Mouse (Mus musculus) heart, postnatal 4 days (tissue): ENCODE data around the gene Usp19. TPM values are rescaled to one million over a fixed set of nuclear protein-coding genes. Genes with fewer than 3 reads are reported as not detected.
A peak's percentile ranks its signal among the peaks of the same experiment; 100 is the strongest.

ENCODE experiments used
- DNase-seq: peaks from one replicate; pipeline ENCODE4 v3.0.0; 2021
- total RNA-seq, 2 experiments: library from RNA; stranded (reverse); gene quantifications; 2 replicates each; pipeline ENCODE4 v1.2.3; 2021

The Usp19 gene
- total RNA-seq, 2 experiments from 2014 or later: 108 to 109 TPM

DNA sequence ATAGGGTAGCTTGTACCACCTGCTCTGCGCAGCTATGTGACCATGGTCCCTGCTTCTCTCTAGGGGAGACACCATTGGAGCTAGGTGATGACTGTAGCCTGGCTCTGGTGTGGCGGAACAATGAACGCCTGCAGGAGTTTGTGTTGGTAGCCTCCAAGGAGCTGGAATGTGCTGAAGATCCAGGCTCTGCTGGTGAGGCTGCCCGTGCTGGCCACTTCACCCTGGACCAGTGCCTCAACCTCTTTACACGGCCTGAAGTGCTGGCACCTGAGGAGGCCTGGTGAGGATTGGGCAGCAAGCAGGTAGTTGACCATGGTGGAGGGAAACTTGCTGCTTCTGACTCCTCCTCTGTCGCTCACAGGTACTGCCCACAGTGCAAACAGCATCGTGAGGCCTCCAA lies 8.8 kb downstream of the Usp19 start:
- DNase-seq: no peak

DNA sequence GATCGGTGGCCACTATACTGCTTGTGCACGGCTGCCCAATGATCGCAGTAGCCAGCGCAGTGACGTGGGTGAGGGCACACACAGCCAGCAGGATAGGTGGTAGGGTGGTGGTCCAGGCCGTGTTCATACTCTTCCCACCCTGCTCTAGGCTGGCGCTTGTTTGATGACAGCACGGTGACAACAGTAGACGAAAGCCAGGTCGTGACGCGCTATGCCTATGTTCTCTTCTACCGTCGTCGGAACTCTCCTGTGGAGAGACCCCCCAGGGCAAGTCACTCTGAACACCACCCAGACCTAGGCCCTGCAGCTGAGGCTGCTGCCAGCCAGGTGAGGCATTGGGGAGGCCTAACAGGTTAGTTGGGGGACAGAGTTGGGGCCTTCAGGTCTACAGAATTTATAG lies 9.5 kb downstream of the Usp19 start:
- DNase-seq: no peak

DNA sequence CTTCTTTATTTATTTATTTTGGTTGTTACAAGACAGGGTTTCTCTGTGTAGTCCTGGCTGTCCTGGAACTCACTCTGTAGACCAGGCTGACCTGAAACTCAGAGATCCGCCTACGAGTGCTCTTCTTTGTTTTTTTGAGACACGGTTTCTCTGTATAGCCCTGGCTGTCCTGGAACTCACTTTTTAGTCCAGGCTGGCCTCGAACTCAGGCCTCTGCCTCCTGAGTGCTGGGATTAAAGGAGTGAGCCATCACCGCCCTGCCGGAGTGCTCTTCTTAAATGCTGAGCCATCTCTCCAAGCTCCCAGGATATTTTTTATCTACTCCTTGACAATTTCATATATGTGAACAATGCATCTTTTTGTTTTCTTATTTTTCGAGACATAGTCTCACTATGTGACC lies 16.5 kb downstream of the Usp19 start:
- no peak for DNase-seq

GRCm38 (mm10) chr9:108507619-108508434 lies 17.4 kb downstream of the Usp19 start, which contains the start of gene Qars:
TSS of gene Qars (plus strand) at chr9:108507706.
- DNase-seq: peak; percentile 94

DNA sequence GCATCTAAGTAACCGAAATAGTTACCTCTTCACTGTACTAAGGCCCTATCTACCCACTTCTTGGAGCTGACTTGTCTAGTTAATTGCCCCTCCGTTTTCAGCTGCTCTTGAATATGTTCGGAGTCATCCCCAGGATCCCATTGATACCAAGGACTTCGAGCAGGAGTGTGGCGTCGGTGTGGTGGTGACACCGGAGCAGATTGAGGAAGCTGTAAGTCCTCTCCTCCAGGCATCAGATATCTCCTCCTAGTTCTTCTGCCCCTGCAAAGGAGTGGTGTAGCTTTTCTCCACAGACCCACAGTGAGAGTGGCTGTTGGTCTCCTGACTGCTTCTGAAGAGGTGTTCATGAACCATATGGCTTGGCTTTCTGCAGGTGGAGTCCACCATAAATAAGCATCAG lies 18.4 kb downstream of the Usp19 start:
- no peak for DNase-seq

GRCm38 (mm10) chr9:108516380-108517251 lies 26.2 kb downstream of the Usp19 start, which contains the start of gene Qrich1:
TSS of gene Qrich1 (plus strand) at chr9:108516806.
- peak; percentile 95 for DNase-seq

DNA sequence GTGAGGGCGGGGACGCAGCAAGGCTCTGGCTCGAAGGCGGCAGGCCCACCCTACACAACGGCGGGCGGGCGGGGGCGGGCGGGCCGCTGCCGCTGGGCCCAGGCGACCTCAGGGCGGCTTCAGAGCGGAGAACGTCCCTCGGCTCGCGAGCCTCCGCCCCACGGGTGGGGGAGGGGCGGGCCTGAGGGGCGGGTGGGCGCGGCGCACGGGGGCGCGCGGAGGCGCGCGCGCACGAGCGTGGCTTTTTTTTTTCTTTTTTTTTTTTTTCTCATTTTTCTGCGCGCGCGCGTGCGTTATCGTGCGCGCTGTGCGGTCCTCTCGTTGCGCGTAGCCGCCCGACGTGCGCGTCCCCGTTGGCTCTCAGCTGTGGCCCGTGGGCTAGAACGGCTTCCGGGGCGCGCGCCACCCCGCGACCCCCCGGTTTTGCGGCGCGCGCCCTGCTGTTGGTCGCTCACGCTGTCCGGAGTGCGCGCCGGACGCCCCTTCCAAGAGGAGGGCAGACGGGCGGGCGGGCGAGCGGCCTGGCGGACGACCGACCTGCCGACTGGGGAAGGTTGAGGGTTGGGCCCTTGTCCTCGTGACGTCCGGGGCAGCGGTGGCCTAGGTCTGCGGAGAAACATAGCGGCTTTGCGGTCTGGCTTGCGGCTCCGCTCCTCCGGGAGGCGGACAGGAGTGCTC lies 27.0 kb downstream of the Usp19 start:
- peak; percentile 86 for DNase-seq

DNA sequence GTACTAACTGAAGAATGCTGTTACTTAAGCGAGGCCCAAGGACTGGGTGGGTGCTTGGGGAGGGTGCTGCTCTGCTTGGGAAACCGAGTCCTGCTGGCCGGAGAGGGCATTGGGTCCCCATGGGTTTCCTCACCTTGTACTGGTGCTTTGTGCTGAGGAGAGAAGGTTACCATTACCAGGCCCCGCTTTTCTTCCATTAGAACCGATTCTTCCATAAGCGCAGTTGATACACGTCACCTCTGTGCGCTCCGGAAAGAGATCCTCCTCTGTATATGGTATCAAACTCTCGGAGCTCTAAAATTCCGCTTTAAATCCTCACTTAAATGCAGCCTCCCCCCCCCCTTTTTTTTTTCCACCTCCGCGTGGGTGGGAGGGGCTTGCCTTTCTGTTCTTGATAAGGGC lies 27.5 kb downstream of the Usp19 start:
- DNase-seq: no peak

DNA sequence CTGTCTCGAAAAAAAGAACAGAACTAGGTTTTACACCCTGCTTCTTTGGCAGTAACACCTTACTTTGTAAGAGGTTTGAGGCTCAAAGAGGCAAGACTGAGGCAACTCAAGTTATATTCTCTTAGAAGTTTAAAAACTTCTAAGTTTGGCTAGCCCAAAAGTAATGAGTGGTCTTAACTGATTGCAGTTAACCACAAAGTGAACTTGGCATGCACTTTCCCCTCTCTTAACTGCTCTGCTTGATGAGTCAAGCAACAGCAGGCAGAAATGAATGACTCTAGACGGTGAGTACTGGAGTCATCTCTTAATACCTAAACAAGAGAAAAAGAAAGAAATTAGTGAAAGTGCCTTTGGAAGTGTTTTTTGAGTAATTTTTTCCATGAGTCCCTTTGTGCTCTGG lies 31.2 kb downstream of the Usp19 start:
- DNase-seq: no peak

- DNase-seq: no peak
Observed at GRCm38 (mm10) chr9:108523341-108523740, 32.9 kb downstream of the Usp19 start.

- DNase-seq: no peak
Observed at GRCm38 (mm10) chr9:108525400-108525799, 35.0 kb downstream of the Usp19 start.

DNA sequence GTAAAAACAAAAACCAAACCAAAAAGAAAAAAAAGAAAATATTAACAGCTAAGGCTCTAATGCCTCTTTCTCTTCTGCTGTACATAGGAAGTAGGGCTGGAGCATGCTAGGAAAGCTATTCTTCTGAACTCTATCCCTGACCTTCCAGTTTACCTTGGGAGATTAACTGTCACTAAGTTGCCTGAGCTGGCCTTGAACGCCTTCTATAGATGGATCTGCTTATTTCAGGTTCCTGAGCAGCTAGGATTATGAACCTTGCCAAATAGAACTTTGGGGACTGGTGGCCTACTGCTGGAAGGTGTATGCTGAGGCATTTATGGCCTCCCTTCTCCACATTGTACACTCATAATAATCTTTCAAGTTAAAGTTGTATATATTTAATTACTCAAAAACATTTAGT lies 40.6 kb downstream of the Usp19 start:
- no peak for DNase-seq

DNA sequence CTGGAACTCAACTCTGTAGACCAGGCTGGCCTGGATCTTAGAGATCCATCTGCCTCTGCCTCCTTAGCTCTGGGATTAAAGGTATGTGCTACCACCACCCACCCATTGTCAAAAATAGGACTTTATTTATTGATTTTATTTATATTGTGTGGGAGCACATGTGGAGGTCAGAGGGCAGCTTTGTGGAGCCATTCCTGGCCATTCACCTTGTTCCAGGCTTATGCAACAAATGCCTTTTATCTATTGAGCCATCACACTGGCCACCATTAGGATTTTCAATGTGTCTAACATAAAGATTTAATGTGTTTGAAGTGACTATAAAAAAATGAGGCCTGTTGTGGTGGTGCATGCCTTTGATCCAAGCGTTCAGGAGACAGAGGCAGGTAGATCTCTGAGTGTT lies 41.1 kb downstream of the Usp19 start:
- DNase-seq: no peak

DNA sequence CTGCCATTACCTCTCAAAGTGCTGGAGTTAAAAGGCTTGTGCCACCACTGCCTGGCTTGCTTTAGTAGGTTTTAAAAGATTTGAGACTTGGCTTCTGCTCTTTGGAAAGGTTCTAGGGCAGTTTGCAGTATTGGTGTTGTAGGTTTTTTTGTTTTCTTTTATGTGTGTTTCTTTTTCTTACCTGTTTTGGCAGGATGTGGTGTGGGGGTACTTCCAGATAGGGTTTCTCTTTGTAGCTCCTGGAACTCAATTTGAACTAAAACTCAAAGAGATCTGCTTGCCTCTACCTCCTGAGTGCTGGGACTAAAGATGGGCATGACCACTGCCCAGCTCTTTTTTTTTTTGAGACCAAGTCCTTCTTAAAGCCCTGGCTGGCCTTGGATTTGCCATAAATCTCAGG lies 50.4 kb downstream of the Usp19 start:
- no peak for DNase-seq

DNA sequence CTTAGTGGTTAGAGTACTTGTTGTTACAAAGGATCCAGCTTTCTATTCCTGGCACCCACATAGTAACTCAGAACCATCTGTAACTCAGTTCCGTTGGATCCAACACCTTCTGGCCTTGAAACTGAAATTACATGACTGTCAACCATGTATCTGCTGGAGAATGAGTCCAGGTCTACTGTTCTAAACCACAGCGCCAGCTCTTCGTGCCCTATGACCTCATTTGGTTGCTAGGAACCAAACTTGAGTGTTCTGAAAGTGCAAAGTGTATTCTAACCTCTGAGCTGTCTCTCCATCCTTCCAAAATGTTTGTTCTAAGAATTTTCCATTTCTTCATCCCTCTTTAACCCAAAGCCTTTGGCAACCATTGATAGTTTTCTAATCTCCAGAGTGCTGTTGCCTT lies 55.6 kb downstream of the Usp19 start:
- DNase-seq: no peak

DNA sequence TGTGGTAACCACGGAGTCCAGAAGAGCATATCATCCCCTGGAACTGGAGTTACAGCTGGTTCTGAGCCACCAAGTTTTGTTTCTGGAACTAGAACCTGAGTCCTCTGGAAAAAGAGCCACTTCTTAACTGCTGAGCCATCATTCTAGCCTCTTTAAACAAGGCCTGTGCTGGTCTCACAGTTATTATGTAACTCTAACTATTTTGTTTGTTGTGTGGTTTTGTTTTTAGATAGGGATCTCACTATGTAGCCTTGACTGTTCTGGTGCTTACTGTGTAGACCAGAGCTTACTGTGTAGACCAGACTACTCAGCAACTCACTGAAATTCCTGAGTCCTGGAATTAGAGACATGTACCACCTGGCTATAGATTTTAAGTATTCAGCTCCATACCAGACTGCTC lies 56.5 kb downstream of the Usp19 start:
- DNase-seq: no peak

Other genes starting within 250 kb of the Usp19 start
- 100 to 1,000 TPM; 307 to 326 TPM for gene Dag1, start 226.6 kb upstream of the Usp19 start, total RNA-seq
- 10 to 100 TPM; 19.3 to 21.2 TPM for gene Nicn1, start 200.2 kb upstream of the Usp19 start, total RNA-seq
- 1 to 10 TPM; 3.6 to 6.0 TPM for gene Amt, start 193.7 kb upstream of the Usp19 start, total RNA-seq
- gene Rhoa, start 184.5 kb upstream of the Usp19 start, total RNA-seq: 100 to 1,000 TPM; 341 to 348 TPM
- 10 to 100 TPM; 15.9 to 19.1 TPM for gene Tcta, start 184.4 kb upstream of the Usp19 start, total RNA-seq
- 100 to 1,000 TPM; 159 to 185 TPM for gene Gpx1, start 151.7 kb upstream of the Usp19 start, total RNA-seq
- 100 to 1,000 TPM; 105 to 108 TPM for gene Usp4, start 142.7 kb upstream of the Usp19 start, total RNA-seq
- gene 1700102P08Rik, start 97.8 kb upstream of the Usp19 start, total RNA-seq: 1 to 10 TPM in 1 of 2 experiments, under 1 TPM in 1; 0.64 to 1.1 TPM
- gene Ccdc36, start 62.1 kb upstream of the Usp19 start, total RNA-seq: under 1 TPM; 0.10 to 0.11 TPM
- not detected for gene BC048562, start 54.1 kb upstream of the Usp19 start, total RNA-seq
- gene Ccdc71, start 30.1 kb upstream of the Usp19 start, total RNA-seq: 10 to 100 TPM; 27.0 to 28.4 TPM
- 10 to 100 TPM; 43.9 to 45.6 TPM for gene Klhdc8b, start 29.0 kb upstream of the Usp19 start, total RNA-seq
- 100 to 1,000 TPM; 217 to 229 TPM for gene Lamb2, start 10.9 kb upstream of the Usp19 start, total RNA-seq
- gene Qars, start 17.1 kb downstream of the Usp19 start, total RNA-seq: 10 to 100 TPM; 75.7 to 83.6 TPM
- 10 to 100 TPM; 93.5 to 94.0 TPM for gene Qrich1, start 26.2 kb downstream of the Usp19 start, total RNA-seq
- 10 to 100 TPM; 77.5 to 79.6 TPM for gene Impdh2, start 69.7 kb downstream of the Usp19 start, total RNA-seq
- 10 to 100 TPM; 57.0 to 64.2 TPM for gene Ndufaf3, start 76.8 kb downstream of the Usp19 start, total RNA-seq
- 10 to 100 TPM; 20.6 to 21.6 TPM for gene Dalrd3, start 79.3 kb downstream of the Usp19 start, total RNA-seq
- 10 to 100 TPM; 36.6 to 40.0 TPM for gene Wdr6, start 88.1 kb downstream of the Usp19 start, total RNA-seq
- 10 to 100 TPM; 13.2 to 13.4 TPM for gene P4htm, start 107.1 kb downstream of the Usp19 start, total RNA-seq
- 10 to 100 TPM; 60.7 to 76.7 TPM for gene Arih2, start 158.8 kb downstream of the Usp19 start, total RNA-seq
- 100 to 1,000 TPM; 206 to 213 TPM for gene Slc25a20, start 171.5 kb downstream of the Usp19 start, total RNA-seq
- gene Prkar2a, start 198.7 kb downstream of the Usp19 start, total RNA-seq: 10 to 100 TPM; 74.0 to 79.7 TPM